11 mouse cellular contexts compared by ENCODE assay signal in genomic region chr7:124383489-124383888, GRCm38 (mm10).
DNase-seq lines count a peak whose midpoint lies in the region; ATAC-seq lines count a peak whose summit lies in the region.
"Had no signal": no experiment of that assay in that cellular context is flagged by ENCODE, and none has a peak within 500 bp of the region (broad histone marks: within the 10 kb centered on the region; RNA-seq: fewer than 3 reads in every experiment).

No protein-coding gene starts in this region.

- H3K4me3 ChIP-seq in forebrain, embryonic 16.5 days (replicated peaks; ENCODE audit: low read length): no peak overlapping the region
- H3K4me3 ChIP-seq: liver, embryonic 13.5 days; neural tube, embryonic 12.5 days had no signal

- no peak overlapping the region for H3K9ac ChIP-seq in forebrain, embryonic 16.5 days (replicated peaks; ENCODE audit: low read depth, low read length)
- H3K9ac ChIP-seq: liver, embryonic 13.5 days; neural tube, embryonic 12.5 days had no signal

- H3K27ac ChIP-seq in forebrain, embryonic 16.5 days (ENCODE audit: low read length): no peak overlapping the region
- H3K27ac ChIP-seq: liver, embryonic 13.5 days; neural tube, embryonic 12.5 days had no signal

- H3K9me3 ChIP-seq in forebrain, embryonic 16.5 days (ENCODE audit: control insufficient read depth, low read length): no peaks in the 10 kb centered on the region
- H3K9me3 ChIP-seq: liver, embryonic 13.5 days; neural tube, embryonic 12.5 days had no signal

- peaks cover 8% of the 10 kb centered on the region; the same call in 1 of the 2 replicates for H3K4me1 ChIP-seq in forebrain, embryonic 16.5 days (replicated peaks; ENCODE audit: control insufficient read depth, insufficient read depth, low read length)
- H3K4me1 ChIP-seq: liver, embryonic 13.5 days; neural tube, embryonic 12.5 days had no signal

- peak; percentile 10 for DNase-seq in layer of hippocampus, adult 11-12 months (ENCODE audit: low spot score)
- DNase-seq in layer of hippocampus, adult 9-11 months: no peak
- DNase-seq in ES-CJ7 (ENCODE audit: low read depth, low spot score) (peak; percentile 27), R1 (ENCODE audit: low read depth, low spot score) (peak; percentile 31)
- no peak for DNase-seq in urinary bladder, postnatal 36 days (ENCODE audit: low spot score in 2 of 2)
- DNase-seq in layer of hippocampus, adult 9-10 months (ENCODE audit: low spot score): no peak
- DNase-seq in T-cell, adult 2 months (ENCODE audit: low spot score): no peak
- DNase-seq: adrenal gland, adult 8-10 months; liver, embryonic 13.5 days had no signal

- 0 out of 2 replicates have a peak, but pooled peaks have one; percentile 33 for ATAC-seq in forebrain, embryonic 16.5 days

- H3K36me3 ChIP-seq in forebrain, embryonic 16.5 days (ENCODE audit: control insufficient read depth, insufficient read depth): no peaks in the 10 kb centered on the region
- H3K36me3 ChIP-seq: liver, embryonic 13.5 days; neural tube, embryonic 12.5 days had no signal

- no peaks in the 10 kb centered on the region for H3K27me3 ChIP-seq in forebrain, embryonic 16.5 days (replicated peaks; ENCODE audit: control insufficient read depth, insufficient read depth, low read length)
- H3K27me3 ChIP-seq: liver, embryonic 13.5 days; neural tube, embryonic 12.5 days had no signal

- no peak overlapping the region for H3K4me2 ChIP-seq in forebrain, embryonic 16.5 days (ENCODE audit: low read length)
- H3K4me2 ChIP-seq: liver, embryonic 13.5 days; neural tube, embryonic 12.5 days had no signal

- WGBS in forebrain, embryonic 16.5 days: 17% methylated on average over 4 of the region's 4 CpGs

Comparison
In these comparisons a context has a peak if more than half of its experiments do, and no peak if none do; other contexts are left out.
1. DNase-seq: peak in layer of hippocampus, adult 11-12 months (single experiment), ES-CJ7 (single experiment) and R1 (single experiment); none in layer of hippocampus, adult 9-11 months (single experiment), urinary bladder, postnatal 36 days (0 of 2), layer of hippocampus, adult 9-10 months (single experiment) and T-cell, adult 2 months (single experiment).